Mouse (Mus musculus) mammary gland, adult 2 months (tissue): Measurements from ENCODE around the gene Galnt18. TPM values are rescaled to one million over a fixed set of nuclear protein-coding genes. Genes with fewer than 3 reads are reported as not detected.

Experiments used
- polyA plus RNA-seq: library from polyadenylated mRNA; depleted of rRNA; stranded (reverse); fragments of >200 nt; gene quantifications from 2 replicates; pipeline ENCODE4 v1.2.3, GENCODE M21; 2012; ENCODE audit warnings: low replicate concordance; rRNA removed

The Galnt18 gene
- polyA plus RNA-seq, result 19.1 and 25.2 TPM in 2 replicates

DNA sequence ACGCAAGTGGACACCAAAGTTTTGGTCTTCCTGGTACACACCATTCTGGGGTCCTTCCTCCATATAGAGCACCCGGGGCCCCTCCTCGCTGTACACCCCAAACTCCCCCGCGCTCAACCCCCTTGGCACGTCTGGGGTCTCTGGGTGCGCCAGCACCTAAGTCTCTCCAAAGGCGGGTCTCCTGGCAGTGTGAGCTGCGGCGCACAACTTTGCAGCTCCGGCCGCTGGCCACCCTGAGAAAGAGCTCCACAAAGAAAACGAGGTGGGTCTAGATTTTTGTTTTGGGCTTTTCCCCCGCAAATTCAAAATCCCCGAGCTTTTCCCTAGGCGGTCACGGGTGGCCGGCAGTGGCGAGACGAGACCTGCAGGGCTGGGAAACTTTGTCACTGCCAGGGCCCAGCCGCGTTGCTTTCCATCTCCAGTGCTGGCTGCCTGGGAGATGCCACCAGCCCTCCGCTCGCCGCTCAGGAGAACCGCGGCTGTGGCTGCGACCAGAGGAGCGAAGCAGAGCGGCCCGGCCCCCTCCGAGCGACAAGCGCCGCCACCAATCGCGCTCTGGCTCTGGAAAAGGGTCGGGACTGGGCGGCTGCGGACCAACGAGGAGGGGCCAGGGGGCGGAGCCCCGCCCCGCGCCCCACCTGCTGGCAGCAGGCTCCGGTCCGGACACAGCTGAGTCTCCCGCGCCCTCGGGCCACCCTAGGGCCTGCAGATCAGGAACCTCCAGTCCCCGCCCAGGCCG lies at the start of gene Galnt18:
Gene Galnt18, minus strand, starts transcription at position 474 of the 739 bp plus-strand sequence.

Other genes with a start within 250 kb of the Galnt18 start
- 6.0 and 16.9 TPM in 2 replicates for gene Usp47, start 243.5 kb upstream of the Galnt18 start, polyA plus RNA-seq